9 mouse cellular contexts compared by ENCODE assay signal in the genomic region with DNA sequence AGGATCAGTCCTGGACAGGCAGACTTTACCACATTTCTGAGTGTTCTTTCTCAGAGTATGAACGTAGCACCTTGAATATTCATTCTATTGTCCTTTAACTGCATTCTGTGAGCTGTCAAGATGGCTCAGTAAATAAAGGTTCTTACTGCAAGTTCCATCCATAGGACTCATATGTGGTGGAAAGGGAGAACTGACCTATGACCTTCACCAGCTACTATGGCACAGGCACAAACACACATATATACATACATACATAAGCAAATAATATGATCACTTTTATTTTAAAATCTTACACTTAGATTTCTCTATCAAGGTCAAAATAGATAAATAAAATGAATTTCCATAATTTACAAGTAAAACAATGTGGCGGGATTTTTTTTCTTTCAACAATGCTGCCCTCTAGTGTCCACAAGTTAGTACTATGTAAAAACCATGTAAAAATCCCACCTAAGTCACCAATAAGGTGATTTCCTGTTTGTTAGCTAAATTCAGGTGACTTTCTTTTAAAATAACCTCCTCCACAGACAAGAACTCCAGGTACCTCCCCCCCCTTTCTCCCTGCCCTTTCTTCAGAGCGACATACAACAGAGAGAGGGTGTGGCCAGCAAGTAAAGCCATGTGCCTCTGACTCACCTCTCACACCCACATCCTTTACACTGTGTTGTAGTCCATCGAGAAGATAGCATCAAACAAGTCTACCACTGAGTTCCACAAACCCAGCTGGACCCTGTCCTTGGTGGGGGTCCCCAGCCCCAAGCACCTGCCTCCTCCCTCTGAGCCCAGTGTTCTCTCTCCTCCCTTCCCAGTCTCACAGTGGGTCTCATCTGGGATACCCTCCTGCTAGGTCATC. TPM values are rescaled to one million over a fixed set of nuclear protein-coding genes. Genes with fewer than 3 reads are reported as not detected.
DNase-seq lines count a peak whose midpoint lies in the region; ATAC-seq and TF ChIP-seq lines count a peak whose summit lies in the region.
"Had no signal": no experiment of that assay in that cellular context is flagged by ENCODE, and none has a peak within 500 bp of the region (broad histone marks: within the 10 kb centered on the region; RNA-seq: fewer than 3 reads in every experiment).

No protein-coding gene starts in this region.

- peak; percentile 42 for ATAC-seq in kidney, embryonic 16.5 days (ENCODE audit: low FRiP score, low TSS enrichment)
- ATAC-seq in G1E (ENCODE audit: extremely low read depth, insufficient number of reproducible peaks, low FRiP score, poor library complexity, severe bottlenecking): no peak
- ATAC-seq in forebrain, embryonic 15.5 days (replicated peaks): peak; percentile 55
- peak; percentile 57 for ATAC-seq in midbrain, embryonic 12.5 days (ENCODE audit: low FRiP score, low read depth)

- WGBS in kidney, embryonic 16.5 days: 54% methylated on average over 4 of the region's 4 CpGs
- 44% methylated on average over 4 of the region's 4 CpGs for WGBS in forebrain, embryonic 15.5 days
- WGBS in midbrain, embryonic 12.5 days: 49% methylated on average over 4 of the region's 4 CpGs

- no peaks in the 10 kb centered on the region for H3K9me3 ChIP-seq in kidney, embryonic 16.5 days (ENCODE audit: low read length)
- H3K9me3 ChIP-seq in G1E (replicated peaks): no peaks in the 10 kb centered on the region
- no peaks in the 10 kb centered on the region for H3K9me3 ChIP-seq in forebrain, embryonic 15.5 days
- no peaks in the 10 kb centered on the region for H3K9me3 ChIP-seq in midbrain, embryonic 12.5 days
- H3K9me3 ChIP-seq: embryonic facial prominence, embryonic 13.5 days had no signal

- no peaks in the 10 kb centered on the region for H3K36me3 ChIP-seq in kidney, embryonic 16.5 days (ENCODE audit: insufficient read depth, low read length)
- H3K36me3 ChIP-seq in G1E (replicated peaks): peaks cover 15% of the 10 kb centered on the region
- H3K36me3 ChIP-seq in forebrain, embryonic 15.5 days: no peaks in the 10 kb centered on the region
- H3K36me3 ChIP-seq in midbrain, embryonic 12.5 days: no peaks in the 10 kb centered on the region
- H3K36me3 ChIP-seq: embryonic facial prominence, embryonic 13.5 days had no signal

- no peak for DNase-seq in kidney, postnatal 25 days
- peak; percentile 3 for DNase-seq in G1E (ENCODE audit: low spot score)
- no peak for DNase-seq in spleen, adult 12 weeks (ENCODE audit: low spot score)
- DNase-seq in layer of hippocampus, adult 8-10 months (ENCODE audit: low spot score in 2 of 2): no peak
- DNase-seq in gastrocnemius, postnatal 25 days: no peak

- H3K27ac ChIP-seq in kidney, embryonic 16.5 days (ENCODE audit: low read length): no peak overlapping the region
- H3K27ac ChIP-seq in forebrain, embryonic 15.5 days (replicated peaks): no peak overlapping the region
- no peak overlapping the region for H3K27ac ChIP-seq in midbrain, embryonic 12.5 days (replicated peaks)
- H3K27ac ChIP-seq: embryonic facial prominence, embryonic 13.5 days had no signal

- no peak overlapping the region for H3K4me2 ChIP-seq in kidney, embryonic 16.5 days (replicated peaks; ENCODE audit: low read depth, low read length)
- H3K4me2 ChIP-seq in forebrain, embryonic 15.5 days (replicated peaks): no peak overlapping the region
- H3K4me2 ChIP-seq in midbrain, embryonic 12.5 days (replicated peaks): no peak overlapping the region
- H3K4me2 ChIP-seq: embryonic facial prominence, embryonic 13.5 days had no signal

- no peak overlapping the region for H3K4me3 ChIP-seq in kidney, embryonic 16.5 days (ENCODE audit: low read length)
- no peak overlapping the region for H3K4me3 ChIP-seq in G1E (ENCODE audit: low read depth, low read length)
- no peak overlapping the region for H3K4me3 ChIP-seq in forebrain, embryonic 15.5 days
- H3K4me3 ChIP-seq in midbrain, embryonic 12.5 days: no peak overlapping the region
- H3K4me3 ChIP-seq: embryonic facial prominence, embryonic 13.5 days had no signal

- no peak for TF ChIP-seq CTCF in G1E (IDR thresholded peaks at IDR 0.05; ENCODE audit: low read depth, low read length)

- no peaks in the 10 kb centered on the region for H3K4me1 ChIP-seq in kidney, embryonic 16.5 days (ENCODE audit: insufficient read depth, low read length)
- peaks cover 6% of the 10 kb centered on the region; the same call in 1 of the 2 replicates for H3K4me1 ChIP-seq in G1E (ENCODE audit: insufficient read depth, low read depth, low read length)
- H3K4me1 ChIP-seq in forebrain, embryonic 15.5 days: no peaks in the 10 kb centered on the region
- no peaks in the 10 kb centered on the region for H3K4me1 ChIP-seq in midbrain, embryonic 12.5 days
- H3K4me1 ChIP-seq: embryonic facial prominence, embryonic 13.5 days had no signal

- no peak overlapping the region for H3K9ac ChIP-seq in kidney, embryonic 16.5 days (replicated peaks; ENCODE audit: low read length)
- H3K9ac ChIP-seq in forebrain, embryonic 15.5 days (replicated peaks): no peak overlapping the region
- H3K9ac ChIP-seq in midbrain, embryonic 12.5 days (replicated peaks): no peak overlapping the region
- H3K9ac ChIP-seq: embryonic facial prominence, embryonic 13.5 days had no signal

- no peaks in the 10 kb centered on the region for H3K27me3 ChIP-seq in kidney, embryonic 16.5 days (ENCODE audit: insufficient read depth, low read length)
- no peaks in the 10 kb centered on the region for H3K27me3 ChIP-seq in G1E (ENCODE audit: insufficient read depth, low read length)
- no peaks in the 10 kb centered on the region for H3K27me3 ChIP-seq in forebrain, embryonic 15.5 days
- H3K27me3 ChIP-seq in midbrain, embryonic 12.5 days: no peaks in the 10 kb centered on the region
- H3K27me3 ChIP-seq: embryonic facial prominence, embryonic 13.5 days had no signal

RNA-seq across cellular contexts. Expression of gene Ssr3, which starts 39.9 kb away (rescaled TPM):
- 307 and 308 TPM in 2 replicates for polyA plus RNA-seq in kidney, embryonic 16.5 days (2015; fragmentation: Nextera tagmentation; extraction: Ambion mirVana)
- 345 and 358 TPM in 2 replicates for total RNA-seq in G1E (2014; fragmentation: Nextera tagmentation)
- 196 and 235 TPM in 2 replicates for total RNA-seq in G1E (2017)
- polyA plus RNA-seq in G1E (2012): 10.8 and 18.6 TPM in 2 replicates
- polyA plus RNA-seq in forebrain, embryonic 15.5 days (2015; fragmentation: Nextera tagmentation; extraction: Ambion mirVana): 157 and 162 TPM in 2 replicates
- polyA plus RNA-seq in midbrain, embryonic 12.5 days (2016; fragmentation: Nextera tagmentation; extraction: Ambion mirVana): 205 and 209 TPM in 2 replicates
- total RNA-seq in layer of hippocampus, adult 8-10 months (2022): 100 to 1,000 TPM in 3 of 4 experiments, 10 to 100 TPM in 1; 99.4 to 115 (median 107) TPM
- total RNA-seq in gastrocnemius, postnatal 25 days (2021): 100 to 1,000 TPM; 120 to 130 TPM
